In the genomic region with DNA sequence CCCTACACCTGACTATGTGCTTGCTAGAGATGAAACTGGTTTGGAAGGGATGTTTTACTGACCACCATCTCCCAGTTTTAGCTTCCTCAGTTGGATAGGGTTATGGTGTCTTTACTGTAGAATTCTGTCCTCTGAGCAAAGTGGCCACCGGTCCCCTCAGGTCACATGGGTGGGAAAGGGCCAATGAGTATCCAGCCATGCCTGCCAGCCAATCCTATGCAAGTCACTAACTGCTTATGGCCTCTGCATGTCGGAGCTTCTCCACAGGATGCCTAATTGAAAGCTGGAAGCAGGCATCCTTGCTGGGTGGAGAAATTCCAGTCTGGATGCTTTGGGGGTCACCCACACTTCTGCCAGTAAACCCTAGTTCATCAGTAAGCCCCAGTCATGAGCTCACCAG, we compare ENCODE assay signal across 8 mouse cellular contexts. TPM values are rescaled to one million over a fixed set of nuclear protein-coding genes. Genes with fewer than 3 reads are reported as not detected.
A peak's percentile ranks its signal among the peaks of the same experiment; 100 is the strongest.
DNase-seq lines count a peak whose midpoint lies in the region; ATAC-seq and TF ChIP-seq lines count a peak whose summit lies in the region.

No protein-coding gene starts in this region.

- H3K9ac ChIP-seq in ES-E14 (ENCODE audit: insufficient read depth, low read depth, low read length, poor library complexity, severe bottlenecking), result peak overlapping the region; percentile 62; the same call in 1 of the 2 replicates
- 0 out of 2 replicates have a peak overlapping the region, but pooled peaks have one; percentile 44 for H3K9ac ChIP-seq in midbrain, embryonic 11.5 days (ENCODE audit: low read length)

- peak overlapping the region; percentile 12; the same call in 1 of the 2 replicates for H3K4me2 ChIP-seq in midbrain, embryonic 11.5 days

- TF ChIP-seq POLR2A in cerebellum, adult 2 months (IDR thresholded peaks at IDR 0.05; ENCODE audit: borderline replicate concordance, insufficient read depth, low read length), result no peak

- no peak for DNase-seq in frontal cortex, postnatal 10 days (ENCODE audit: low spot score in 2 of 2)
- DNase-seq in ES-E14 (ENCODE audit: low read depth, low spot score), result peak; percentile 47
- peak; percentile 61 for DNase-seq in hindbrain, embryonic 10.5 days (ENCODE audit: low spot score)
- DNase-seq in midbrain, embryonic 11.5 days (ENCODE audit: low spot score, missing footprints), result peak; percentile 87
- no peak for DNase-seq in cerebellum, adult 2 months
- DNase-seq in spleen, postnatal 10 days (ENCODE audit: low spot score in 2 of 2), result no peak
- no peak for DNase-seq in thymus, postnatal 36 days

- peak; percentile 53; the same call in 1 of the 2 replicates for ATAC-seq in frontal cortex, adult (ENCODE audit: low TSS enrichment)
- peak; percentile 85 for ATAC-seq in midbrain, embryonic 11.5 days (ENCODE audit: low FRiP score)

- no peak overlapping the region; the same call in 1 of the 2 replicates for H3K27ac ChIP-seq in ES-E14 (ENCODE audit: insufficient read depth, low read depth, low read length, poor library complexity, severe bottlenecking)
- H3K27ac ChIP-seq in hindbrain, embryonic 10.5 days, result peak overlapping the region; percentile 42; the same call in 1 of the 2 replicates
- H3K27ac ChIP-seq in midbrain, embryonic 11.5 days (ENCODE audit: low read depth, low read length), result no peak overlapping the region
- no peak overlapping the region for H3K27ac ChIP-seq in cerebellum, adult 2 months (ENCODE audit: insufficient read depth, low read length)

- in situ Hi-C loops in ES-E14 (cut with MboI; ENCODE audit: low sequenced_read_pairs in 2 of 2, unreplicated experiment in 2 of 2), result no loop called here

- H3K4me3 ChIP-seq in ES-E14 (ENCODE audit: insufficient read depth in 1 of 2, low read depth in 1 of 2, low read length in 2 of 2, poor library complexity in 1 of 2, severe bottlenecking in 1 of 2), result peak overlapping the region in 1 of 2 experiments; percentile 57; a peak in 3 of 4 replicates
- peak overlapping the region; percentile 27 for H3K4me3 ChIP-seq in hindbrain, embryonic 10.5 days
- H3K4me3 ChIP-seq in midbrain, embryonic 11.5 days (ENCODE audit: low read depth, low read length), result no peak overlapping the region
- no peak overlapping the region for H3K4me3 ChIP-seq in cerebellum, adult 2 months (replicated peaks; ENCODE audit: insufficient read depth, low read depth, low read length)

- peaks cover 13% of the 10 kb centered on the region for H3K36me3 ChIP-seq in ES-E14 (ENCODE audit: control insufficient read depth, insufficient read depth, low read length, poor library complexity, severe bottlenecking)
- H3K36me3 ChIP-seq in hindbrain, embryonic 10.5 days, result peaks cover 45% of the 10 kb centered on the region
- H3K36me3 ChIP-seq in midbrain, embryonic 11.5 days (ENCODE audit: control insufficient read depth, insufficient read depth, low read length), result peaks cover 20% of the 10 kb centered on the region

- H3K9me3 ChIP-seq in ES-E14 (ENCODE audit: control insufficient read depth, insufficient read depth, low read depth, low read length), result no peaks in the 10 kb centered on the region
- no peaks in the 10 kb centered on the region for H3K9me3 ChIP-seq in hindbrain, embryonic 10.5 days
- no peaks in the 10 kb centered on the region for H3K9me3 ChIP-seq in midbrain, embryonic 11.5 days (ENCODE audit: control insufficient read depth, low read length)

- H3K4me1 ChIP-seq in ES-E14 (ENCODE audit: control insufficient read depth in 2 of 2, insufficient read depth in 2 of 2, low read length in 2 of 2, poor library complexity in 1 of 2), result peaks cover 7 to 12% of the 10 kb centered on the region in 2 experiments
- H3K4me1 ChIP-seq in hindbrain, embryonic 10.5 days (replicated peaks), result peaks cover 15% of the 10 kb centered on the region
- H3K4me1 ChIP-seq in midbrain, embryonic 11.5 days (ENCODE audit: control insufficient read depth, insufficient read depth, low read length), result no peaks in the 10 kb centered on the region
- no peaks in the 10 kb centered on the region for H3K4me1 ChIP-seq in cerebellum, adult 2 months (ENCODE audit: control insufficient read depth, insufficient read depth, low read length)

- WGBS in hindbrain, embryonic 10.5 days, result 5% methylated on average over 2 of the region's 2 CpGs
- WGBS in midbrain, embryonic 11.5 days, result 0% methylated on average over 2 of the region's 2 CpGs
- 3% methylated on average over 2 of the region's 2 CpGs for WGBS in cerebellum, adult 2 months

- H3K27me3 ChIP-seq in hindbrain, embryonic 10.5 days (ENCODE audit: insufficient read depth, poor library complexity, severe bottlenecking), result no peaks in the 10 kb centered on the region
- no peaks in the 10 kb centered on the region for H3K27me3 ChIP-seq in midbrain, embryonic 11.5 days (ENCODE audit: control insufficient read depth, insufficient read depth, low read length)
- H3K27me3 ChIP-seq in cerebellum, adult 2 months (ENCODE audit: control insufficient read depth, insufficient read depth, low read length), result no peaks in the 10 kb centered on the region

- TF ChIP-seq CTCF in cerebellum, adult 2 months (IDR thresholded peaks at IDR 0.05; ENCODE audit: borderline replicate concordance, insufficient read depth, low read depth, low read length), result no peak

TF ChIP-seq in ES-E14, 5 proteins besides CTCF, POLR2A, EP300 and RAD21:
- no peak for TF ChIP-seq MAFK (IDR thresholded peaks at IDR 0.05; ENCODE audit: insufficient read depth, low read depth, low read length)
- TF ChIP-seq ZNF384 (IDR thresholded peaks at IDR 0.05; ENCODE audit: low read depth, low read length), result no peak
- TF ChIP-seq CHD2 (IDR thresholded peaks at IDR 0.05; ENCODE audit: low read depth, low read length), result no peak
- no peak for TF ChIP-seq ZC3H11A (IDR thresholded peaks at IDR 0.05; ENCODE audit: borderline replicate concordance, low read depth, low read length)
- TF ChIP-seq HCFC1 (IDR thresholded peaks at IDR 0.05; ENCODE audit: borderline replicate concordance, insufficient read depth, low read length), result no peak

RNA-seq across cellular contexts. Expression of gene Rbx1, which starts 10.5 kb away (rescaled TPM):
- total RNA-seq in ES-E14 (2012; rRNA removed), result 179 and 282 TPM in 2 replicates
- polyA plus RNA-seq in hindbrain, embryonic 10.5 days (2016; fragmentation: Nextera tagmentation; extraction: Ambion mirVana), result 622 and 639 TPM in 2 replicates
- polyA plus RNA-seq in midbrain, embryonic 11.5 days (2014; fragmentation: Nextera tagmentation; extraction: Ambion mirVana), result 532 and 574 TPM in 2 replicates
- polyA plus RNA-seq in cerebellum, adult 2 months (2012; rRNA removed), result 211 and 222 TPM in 2 replicates

Comparison
In these comparisons a context has a peak if more than half of its experiments do, and no peak if none do; other contexts are left out.
1. DNase-seq: peak in ES-E14 (single experiment), hindbrain, embryonic 10.5 days (single experiment) and midbrain, embryonic 11.5 days (single experiment); none in frontal cortex, postnatal 10 days (0 of 2), cerebellum, adult 2 months (0 of 2), spleen, postnatal 10 days (0 of 2) and thymus, postnatal 36 days (0 of 2).